Mouse (Mus musculus) lung, adult 2 months (tissue): ENCODE measurements around the gene Gadd45g.

Source experiments
- CTCF ChIP-seq: fragments of 200-500 bp; IDR thresholded peaks from 2 replicates; pipeline ENCODE4 v1.5.1; 2011; ENCODE audit warnings: mild to moderate bottlenecking, low read length, control low read depth; ENCODE audit not compliant: insufficient read depth
- POLR2A ChIP-seq: fragments of 200-500 bp; IDR thresholded peaks from 2 replicates; pipeline ENCODE4 v1.6.1; 2011; ENCODE audit warnings: low read depth, mild to moderate bottlenecking, control low read depth, low read length, borderline replicate concordance; ENCODE audit errors: extremely low read depth

DNA sequence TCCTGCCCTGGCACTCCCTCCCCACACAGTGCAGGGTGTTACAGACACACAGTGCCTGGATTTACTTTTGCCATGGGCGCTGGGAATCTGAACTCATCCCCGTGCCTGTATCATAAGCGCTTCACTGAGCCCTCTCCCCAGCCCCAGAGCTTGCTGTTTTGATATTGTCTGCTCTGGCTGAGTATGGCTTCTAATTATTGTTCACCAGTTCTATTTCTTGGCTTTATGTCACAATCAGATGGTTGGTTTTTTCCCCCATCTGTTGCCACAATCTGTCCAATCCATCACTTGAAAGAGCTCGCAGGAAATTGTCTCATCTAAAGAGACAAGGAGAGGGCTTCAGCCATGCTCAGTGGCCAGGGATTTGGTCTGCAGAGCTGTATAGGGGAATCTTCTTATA, 40.8 kb upstream of the Gadd45g start:
- TF ChIP-seq CTCF (no peak), POLR2A (no peak)
